Mouse (Mus musculus): ENCODE data around the gene Tmf1.

- no peak for TF ChIP-seq POLR2A (IDR thresholded peaks at IDR 0.05; ENCODE audit: extremely low read depth, insufficient read depth, low read length)
- TF ChIP-seq CTCF (IDR thresholded peaks at IDR 0.05; ENCODE audit: extremely low read depth, insufficient read depth, low read length) = no peak
These were observed 47.2 kb upstream of the Tmf1 start for GRCm38 (mm10) chr6:97226083-97226491.

Data from cortical plate, adult 2 months (tissue).